Mouse (Mus musculus) stomach, postnatal 0 days (tissue): ENCODE results near the gene Olfr287. TPM values are rescaled to one million over a fixed set of nuclear protein-coding genes. Genes with fewer than 3 reads are reported as not detected.
A peak's percentile ranks its signal among the peaks of the same experiment; 100 is the strongest.

ENCODE experiments used
- ATAC-seq: fragments of 200-750 bp; cut with Nextera tagmentation; 2 replicates; pipeline ENCODE4 v1.8.0; 2017; ENCODE audit not compliant: low FRiP score, low TSS enrichment
- DNase-seq: peaks from one replicate; pipeline ENCODE4 v3.0.0-alpha.2; 2016; ENCODE audit warnings: low spot score
- H3K27ac ChIP-seq: fragments of 300-500 bp; sonication (generic); replicated peaks from 2 replicates; pipeline ENCODE4 v1.5.1; 2014; ENCODE audit warnings: mild to moderate bottlenecking, control low read depth
- H3K27me3 ChIP-seq: fragments of 300-500 bp; sonication (generic); 2 replicates; pipeline ENCODE4 v1.6.1; 2014; ENCODE audit warnings: low read length; ENCODE audit not compliant: control insufficient read depth, insufficient read depth
- H3K36me3 ChIP-seq: fragments of 300-500 bp; sonication (generic); 2 replicates; pipeline ENCODE4 v1.6.1; 2014; ENCODE audit warnings: low read length, mixed read lengths; ENCODE audit not compliant: control insufficient read depth, insufficient read depth
- H3K4me1 ChIP-seq: fragments of 300-500 bp; sonication (generic); replicated peaks from 2 replicates; pipeline ENCODE4 v1.6.1; 2014; ENCODE audit warnings: antibody characterized with exemption; ENCODE audit not compliant: control insufficient read depth, insufficient read depth
- H3K4me2 ChIP-seq: fragments of 300-500 bp; sonication (generic); replicated peaks from 2 replicates; pipeline ENCODE4 v1.6.1; 2014; ENCODE audit warnings: low read depth, mild to moderate bottlenecking, control low read depth, moderate library complexity
- H3K4me3 ChIP-seq: fragments of 300-500 bp; sonication (generic); 2 replicates; pipeline ENCODE4 v1.5.1; 2014; ENCODE audit warnings: low read depth, low read length, control low read depth
- H3K9ac ChIP-seq: fragments of 300-500 bp; sonication (generic); 2 replicates; pipeline ENCODE4 v1.6.1; 2014; ENCODE audit warnings: mild to moderate bottlenecking, low read length, control low read depth, mixed read lengths
- H3K9me3 ChIP-seq: fragments of 300-500 bp; sonication (generic); 2 replicates; pipeline ENCODE4 v1.6.1; 2016; ENCODE audit warnings: low read length; ENCODE audit not compliant: control insufficient read depth
- CTCF ChIP-seq: IDR thresholded peaks from 2 replicates; pipeline ENCODE4 v1.5.1; 2016; ENCODE audit warnings: antibody characterized with exemption, low read depth, mild to moderate bottlenecking, moderate library complexity
- EP300 ChIP-seq: optimal IDR thresholded peaks from 2 replicates; pipeline ENCODE3; 2016; ENCODE audit warnings: antibody characterized with exemption
- WGBS: fragments of 180-500 bp; shearing (Covaris S2); extraction: QIAGEN DNeasy Blood & Tissue Kit; methylation state at CpG from one replicate; pipeline ENCODE4 v1.1.7; 2014; 5-methylcytosine and 5-hydroxymethylcytosine counted together
- polyA plus RNA-seq: library from polyadenylated mRNA; unstranded; fragments of >200 nt; fragmentation: Nextera tagmentation; extraction: Ambion mirVana; gene quantifications from 2 replicates; pipeline ENCODE4 v1.2.1, GENCODE M21; 2015

Gene Olfr287
- polyA plus RNA-seq, 1 experiment from 2014 or later: not detected

GRCm38 (mm10) chr15:98173821-98174220 lies 47.0 kb downstream of the Olfr287 start:
- no peaks in the 10 kb centered on the region for H3K9me3 ChIP-seq
- peaks cover 5% of the 10 kb centered on the region; the same call in 1 of the 2 replicates for H3K27me3 ChIP-seq
- H3K4me2 ChIP-seq: no peak overlapping the region
- WGBS: 45% methylated on average over 8 of the region's 8 CpGs
- no peak for DNase-seq
- H3K27ac ChIP-seq: no peak overlapping the region
- no peaks in the 10 kb centered on the region for H3K36me3 ChIP-seq
- ATAC-seq: no peak
- no peaks in the 10 kb centered on the region for H3K4me1 ChIP-seq
- H3K9ac ChIP-seq: no peak overlapping the region
- no peak overlapping the region for H3K4me3 ChIP-seq
- TF ChIP-seq CTCF: peak; percentile 79
- no peak for TF ChIP-seq EP300

GRCm38 (mm10) chr15:98172113-98172512 lies 48.7 kb downstream of the Olfr287 start:
- DNase-seq (no peak), ATAC-seq (no peak)
- no peak overlapping the region for H3K4me2 ChIP-seq
- H3K9me3 ChIP-seq: no peaks in the 10 kb centered on the region
- no peak overlapping the region for H3K4me3 ChIP-seq
- no peak for TF ChIP-seq EP300
- no peak for TF ChIP-seq CTCF
- peaks cover 5% of the 10 kb centered on the region; the same call in 1 of the 2 replicates for H3K27me3 ChIP-seq
- H3K36me3 ChIP-seq: no peaks in the 10 kb centered on the region
- H3K4me1 ChIP-seq: no peaks in the 10 kb centered on the region
- no peak overlapping the region for H3K9ac ChIP-seq
- H3K27ac ChIP-seq: no peak overlapping the region
- WGBS: 58% methylated on average over 5 of the region's 5 CpGs

GRCm38 (mm10) chr15:98170917-98171316 lies 49.9 kb downstream of the Olfr287 start:
- Histone ChIP-seq H3K9ac (no peak overlapping the region), H3K9me3 (no peaks in the 10 kb centered on the region), H3K4me2 (no peak overlapping the region), H3K4me1 (no peaks in the 10 kb centered on the region), H3K36me3 (no peaks in the 10 kb centered on the region), H3K27ac (no peak overlapping the region), H3K27me3 (peaks cover 9% of the 10 kb centered on the region; the same call in 1 of the 2 replicates), H3K4me3 (no peak overlapping the region)
- TF ChIP-seq EP300: no peak
- no peak for TF ChIP-seq CTCF
- ATAC-seq (no peak), DNase-seq (no peak)
- 64% methylated on average over 9 of the region's 9 CpGs for WGBS

GRCm38 (mm10) chr15:98170365-98170764 lies 50.5 kb downstream of the Olfr287 start:
- H3K27me3 ChIP-seq: peaks cover 9% of the 10 kb centered on the region; the same call in 1 of the 2 replicates
- H3K4me1 ChIP-seq: no peaks in the 10 kb centered on the region
- peak; percentile 48 for DNase-seq
- 28% methylated on average over 7 of the region's 7 CpGs for WGBS
- H3K4me2 ChIP-seq: no peak overlapping the region
- no peak for TF ChIP-seq CTCF
- no peak for TF ChIP-seq EP300
- no peaks in the 10 kb centered on the region for H3K36me3 ChIP-seq
- peak; percentile 61 for ATAC-seq
- no peak overlapping the region for H3K27ac ChIP-seq
- H3K4me3 ChIP-seq: no peak overlapping the region
- H3K9ac ChIP-seq: no peak overlapping the region
- H3K9me3 ChIP-seq: no peaks in the 10 kb centered on the region

GRCm38 (mm10) chr15:98168622-98169004 lies 52.2 kb downstream of the Olfr287 start:
- Histone ChIP-seq H3K9ac (no peak overlapping the region), H3K27ac (no peak overlapping the region), H3K4me1 (no peaks in the 10 kb centered on the region), H3K4me3 (no peak overlapping the region), H3K9me3 (no peaks in the 10 kb centered on the region), H3K27me3 (peaks cover 9% of the 10 kb centered on the region; the same call in 1 of the 2 replicates), H3K4me2 (no peak overlapping the region), H3K36me3 (no peaks in the 10 kb centered on the region)
- WGBS: 8% methylated on average over 19 of the region's 19 CpGs
- DNase-seq (no peak), ATAC-seq (no peak)
- no peak for TF ChIP-seq EP300
- no peak for TF ChIP-seq CTCF

- ATAC-seq (peak; percentile 51), DNase-seq (peak; percentile 59)
- TF ChIP-seq EP300: no peak
- TF ChIP-seq CTCF: no peak
- no peak overlapping the region for H3K9ac ChIP-seq
- H3K9me3 ChIP-seq: no peaks in the 10 kb centered on the region
- H3K4me1 ChIP-seq: no peaks in the 10 kb centered on the region
- peak overlapping the region; percentile 47 for H3K4me2 ChIP-seq
- WGBS: 3% methylated on average over 66 of the region's 69 CpGs
- H3K4me3 ChIP-seq: peak overlapping the region; percentile 29
- no peaks in the 10 kb centered on the region for H3K36me3 ChIP-seq
- H3K27me3 ChIP-seq: peaks cover 9% of the 10 kb centered on the region; the same call in 1 of the 2 replicates
- H3K27ac ChIP-seq: no peak overlapping the region
Measured at GRCm38 (mm10) chr15:98167645-98168621, 52.9 kb downstream of the Olfr287 start.
